8 mouse cellular contexts compared by ENCODE assay signal in the genomic region with DNA sequence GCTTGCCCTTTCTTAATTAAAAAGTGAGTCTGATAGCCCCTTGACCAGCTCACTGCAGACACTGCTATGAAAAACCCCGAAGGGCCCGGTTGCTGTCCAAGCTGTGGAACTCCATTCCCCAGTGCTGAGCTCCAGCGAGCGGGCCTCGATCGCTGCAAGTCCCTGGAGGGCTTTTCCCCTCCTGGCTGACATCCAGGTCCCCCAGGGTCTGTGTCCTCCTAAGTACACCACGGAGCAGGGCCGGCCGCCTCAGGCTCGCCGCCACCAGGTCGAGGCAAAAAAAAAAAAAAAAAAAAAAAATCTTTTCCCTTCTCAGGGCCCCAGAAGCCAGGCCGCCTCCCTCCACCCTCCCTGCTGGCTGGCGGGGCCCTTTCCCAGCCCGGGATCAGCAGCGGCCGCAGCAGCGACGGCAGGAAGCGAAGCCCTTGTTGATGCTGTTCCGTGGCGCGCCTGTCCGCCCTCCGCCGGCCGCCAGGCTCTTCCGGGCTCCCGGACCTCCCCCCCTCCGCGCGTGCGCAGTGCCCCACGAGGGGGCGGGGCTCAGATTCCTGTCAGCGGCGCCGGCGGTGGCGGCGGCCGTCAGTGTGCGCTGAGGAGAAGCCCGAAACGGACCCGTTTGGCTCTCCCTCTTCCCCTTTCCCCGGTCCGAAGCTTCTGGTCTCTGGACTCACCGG. TPM values are rescaled to one million over a fixed set of nuclear protein-coding genes. Genes with fewer than 3 reads are reported as not detected.
DNase-seq lines count a peak whose midpoint lies in the region; ATAC-seq and TF ChIP-seq lines count a peak whose summit lies in the region.

A gene (plus strand): TSS at position 543 of the 674 bp plus-strand sequence.

- DNase-seq in gastrocnemius, postnatal 10 days = peak; percentile 94
- DNase-seq in induced T-regulatory cell, adult 2 months (ENCODE audit: low read depth) = peak; percentile 97
- peak; percentile 90 to 99 for DNase-seq in left cerebral cortex, adult 9 months (ENCODE audit: low spot score in 2 of 2)
- DNase-seq in right cerebral cortex, postnatal 14 days = peak; percentile 82
- DNase-seq in urinary bladder, postnatal 36 days (ENCODE audit: low spot score in 2 of 2) = peak; percentile 97 to 100

- peak within 1 kb of the TSS; percentile 95 for H3K27ac ChIP-seq in cortical plate, adult 2 months (ENCODE audit: insufficient read depth, low read length)

- TF ChIP-seq POLR2A in cortical plate, adult 2 months (IDR thresholded peaks at IDR 0.05; ENCODE audit: extremely low read depth, insufficient read depth, low read length) = peak; percentile 81; the same call in 1 of the 2 replicates

- no peak for TF ChIP-seq CTCF in cortical plate, adult 2 months (IDR thresholded peaks at IDR 0.05; ENCODE audit: extremely low read depth, insufficient read depth, low read length)

- ATAC-seq in activated CD4-positive, CD25-positive, alpha-beta regulatory T cell, adult 4 months = peak; percentile 75
- ATAC-seq in megakaryocyte progenitor cell, adult 5-6 weeks (replicated peaks; ENCODE audit: poor library complexity) = peak; percentile 90

- peak within 1 kb of the TSS; percentile 93 for H3K4me3 ChIP-seq in cortical plate, adult 2 months (ENCODE audit: insufficient read depth, low read length)

- no peaks in the 10 kb centered on the region; the same call in 1 of the 2 replicates for H3K4me1 ChIP-seq in cortical plate, adult 2 months (ENCODE audit: control insufficient read depth, insufficient read depth, low read length)

RNA-seq across cellular contexts. Expression of the gene that starts here (rescaled TPM):
- 10 to 100 TPM; 13.4 to 16.4 TPM for polyA plus RNA-seq in activated CD4-positive, CD25-positive, alpha-beta regulatory T cell, adult 4 months (2017; shearing (Covaris generic))
- polyA plus RNA-seq in cortical plate, adult 2 months (2012; rRNA removed) = 34.9 and 36.0 TPM in 2 replicates
- total RNA-seq in gastrocnemius, postnatal 10 days (2021) = 10 to 100 TPM; 23.2 to 32.7 TPM
- total RNA-seq in megakaryocyte progenitor cell, adult 5-6 weeks (2015) = 30.1 and 32.3 TPM in 2 replicates
- 18.8 and 20.9 TPM in 2 replicates for total RNA-seq in megakaryocyte progenitor cell, adult 5-6 weeks (2017)

Comparison
In these comparisons a context has a peak if more than half of its experiments do, and no peak if none do; other contexts are left out.
1. Peak in every context shown above with its lines: DNase-seq, ATAC-seq, H3K4me3 ChIP-seq and H3K27ac ChIP-seq.